21 mouse cellular contexts compared by ENCODE assay signal in genomic region chr14:46586093-46586492, GRCm38 (mm10).
"Had no signal": no experiment of that assay in that cellular context is flagged by ENCODE, and none has a peak within 500 bp of the region (broad histone marks: within the 10 kb centered on the region; RNA-seq: fewer than 3 reads in every experiment).

No protein-coding gene starts in this region.

- ATAC-seq: intestine, postnatal 0 days; liver, embryonic 12.5 days; midbrain, embryonic 13.5 days had no signal

- H3K4me2 ChIP-seq: liver, embryonic 12.5 days; liver, embryonic 15.5 days; lung, embryonic 15.5 days; midbrain, embryonic 13.5 days had no signal

- H3K27me3 ChIP-seq: lung, embryonic 15.5 days; megakaryocyte, embryonic 14.5 days; midbrain, embryonic 13.5 days had no signal

- DNase-seq: kidney, adult 8-10 months; kidney, postnatal 4 days; liver; lung, adult 18-20 months; lung, postnatal 10 days; lung, postnatal 36 days; right cerebral cortex, adult 18-20 months; right cerebral cortex, postnatal 14 days; right cerebral cortex, postnatal 4 days; thymus, adult 2 months; thymus, postnatal 14 days; thymus, postnatal 4 days had no signal

- H3K36me3 ChIP-seq: limb, embryonic 12.5 days; liver, embryonic 12.5 days; liver, embryonic 15.5 days; lung, embryonic 15.5 days; midbrain, embryonic 10.5 days; midbrain, embryonic 13.5 days had no signal

- H3K9me3 ChIP-seq: limb, embryonic 12.5 days; liver, embryonic 12.5 days; liver, embryonic 15.5 days; lung, embryonic 15.5 days; midbrain, embryonic 10.5 days; midbrain, embryonic 13.5 days had no signal

- H3K4me1 ChIP-seq: liver, embryonic 15.5 days; lung, embryonic 15.5 days; megakaryocyte, embryonic 14.5 days; midbrain, embryonic 13.5 days had no signal

- H3K4me3 ChIP-seq: limb, embryonic 12.5 days; liver, embryonic 12.5 days; liver, embryonic 15.5 days; lung, embryonic 15.5 days; megakaryocyte, embryonic 14.5 days; midbrain, embryonic 10.5 days; midbrain, embryonic 13.5 days had no signal

- H3K9ac ChIP-seq: limb, embryonic 12.5 days; liver, embryonic 12.5 days; liver, embryonic 15.5 days; lung, embryonic 15.5 days; midbrain, embryonic 13.5 days had no signal

- H3K27ac ChIP-seq: limb, embryonic 12.5 days; liver, embryonic 12.5 days; liver, embryonic 15.5 days; lung, embryonic 15.5 days; midbrain, embryonic 10.5 days; midbrain, embryonic 13.5 days; stomach, postnatal 0 days had no signal
